Mouse (Mus musculus): ENCODE data around the gene Gm14569.

Gm14569 gene

GRCm38 (mm10) chrX:36491730-36492129 is at the start of gene Gm14569:
Gm14569 (minus strand) TSS chrX:36491830.
- DNase-seq: no peak

- peak; percentile 88 to 89 for DNase-seq
These were observed 42.9 kb upstream of the Gm14569 start for GRCm38 (mm10) chrX:36534514-36534913.

GRCm38 (mm10) chrX:36533744-36534143 is 42.1 kb upstream of the Gm14569 start:
- DNase-seq: no peak

GRCm38 (mm10) chrX:36530251-36530650 is 38.6 kb upstream of the Gm14569 start:
- no peak for DNase-seq

- no peak for DNase-seq
These were observed 32.1 kb upstream of the Gm14569 start for GRCm38 (mm10) chrX:36523729-36524128.

- no peak for DNase-seq
These were observed 22.1 kb upstream of the Gm14569 start for GRCm38 (mm10) chrX:36513726-36514125.

GRCm38 (mm10) chrX:36513231-36513630 is 21.6 kb upstream of the Gm14569 start:
- DNase-seq: peak; percentile 7 to 27

- DNase-seq: peak in 1 of 2 experiments; percentile 9
These were observed 15.2 kb upstream of the Gm14569 start for GRCm38 (mm10) chrX:36506863-36507262.

GRCm38 (mm10) chrX:36489506-36489905 is 2.1 kb downstream of the Gm14569 start:
- peak in 1 of 2 experiments; percentile 17 for DNase-seq

GRCm38 (mm10) chrX:36487996-36488395 is 3.6 kb downstream of the Gm14569 start:
- DNase-seq: peak in 1 of 2 experiments; percentile 19

GRCm38 (mm10) chrX:36474873-36475272 is 16.8 kb downstream of the Gm14569 start:
- no peak for DNase-seq

- no peak for DNase-seq
These were observed 17.4 kb downstream of the Gm14569 start for GRCm38 (mm10) chrX:36474103-36474751.

GRCm38 (mm10) chrX:36456031-36456430 is 35.6 kb downstream of the Gm14569 start:
- peak; percentile 34 to 43 for DNase-seq

- no peak for DNase-seq
These were observed 53.7 kb downstream of the Gm14569 start for GRCm38 (mm10) chrX:36437932-36438331.

- DNase-seq: peak; percentile 6 to 10
These were observed 56.6 kb downstream of the Gm14569 start for GRCm38 (mm10) chrX:36434993-36435392.

- DNase-seq: peak; percentile 8 to 33
These were observed 72.5 kb downstream of the Gm14569 start for GRCm38 (mm10) chrX:36419153-36419552.

GRCm38 (mm10) chrX:36402316-36402715 is 89.3 kb downstream of the Gm14569 start:
- peak; percentile 8 to 11 for DNase-seq

GRCm38 (mm10) chrX:36400980-36401379 is 90.7 kb downstream of the Gm14569 start, which contains the start of gene Gm6268:
Gm6268 (plus strand) TSS chrX:36401280.
- no peak for DNase-seq

- DNase-seq: peak; percentile 6 to 13
These were observed 98.4 kb downstream of the Gm14569 start for GRCm38 (mm10) chrX:36393279-36393678.

GRCm38 (mm10) chrX:36392672-36393071 is 99.0 kb downstream of the Gm14569 start:
- no peak for DNase-seq

- no peak for DNase-seq
These were observed 101.1 kb downstream of the Gm14569 start for GRCm38 (mm10) chrX:36390503-36390902.

- peak; percentile 14 to 17 for DNase-seq
These were observed 101.7 kb downstream of the Gm14569 start for GRCm38 (mm10) chrX:36389971-36390370.

GRCm38 (mm10) chrX:36385340-36385739 is 106.3 kb downstream of the Gm14569 start:
- no peak for DNase-seq
